Mouse (Mus musculus): ENCODE results near the gene Coro2a. TPM values are rescaled to one million over a fixed set of nuclear protein-coding genes. Genes with fewer than 3 reads are reported as not detected.

The Coro2a gene
- polyA plus RNA-seq, 1 experiment from 2014 or later = 5.9 TPM

DNA sequence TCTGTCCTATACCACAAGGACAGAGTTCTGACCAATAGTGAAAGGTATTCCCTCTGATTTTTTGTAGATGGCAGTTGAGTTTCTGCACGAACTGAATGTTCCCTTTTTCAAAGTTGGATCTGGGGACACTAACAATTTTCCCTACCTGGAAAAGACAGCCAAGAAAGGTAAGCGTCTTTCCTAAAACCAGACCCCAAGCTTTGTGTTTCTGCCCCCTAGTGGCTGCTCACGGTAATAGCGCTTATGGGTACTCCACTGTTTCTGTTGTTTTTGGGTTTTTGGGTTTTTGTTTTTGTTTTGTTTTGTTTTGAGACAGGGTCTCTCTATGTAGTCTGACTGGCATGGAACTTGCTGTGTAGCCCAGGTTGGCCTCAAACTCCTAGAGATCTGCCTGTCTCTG is 103.0 kb downstream of the Coro2a start:
- Histone ChIP-seq H3K36me3 (ENCODE audit: insufficient read depth, low read length) (peaks cover 42% of the 10 kb centered on the region), H3K9me3 (ENCODE audit: low read length) (no peaks in the 10 kb centered on the region), H3K4me1 (ENCODE audit: insufficient read depth, low read length) (no peaks in the 10 kb centered on the region), H3K27me3 (ENCODE audit: insufficient read depth, low read length) (no peaks in the 10 kb centered on the region), H3K4me3 (ENCODE audit: low read length) (no peak overlapping the region), H3K27ac (ENCODE audit: low read length) (no peak overlapping the region), H3K9ac (replicated peaks; ENCODE audit: low read length) (no peak overlapping the region), H3K4me2 (replicated peaks; ENCODE audit: low read depth, low read length) (no peak overlapping the region)
- WGBS = 23% methylated on average over 4 of the region's 4 CpGs
- ATAC-seq (ENCODE audit: low FRiP score, low TSS enrichment) = no peak

GRCm38 (mm10) chr4:46498511-46498910 is 103.5 kb downstream of the Coro2a start:
- Histone ChIP-seq H3K36me3 (ENCODE audit: insufficient read depth, low read length) (peaks cover 44% of the 10 kb centered on the region), H3K9ac (replicated peaks; ENCODE audit: low read length) (no peak overlapping the region), H3K4me2 (replicated peaks; ENCODE audit: low read depth, low read length) (no peak overlapping the region), H3K4me1 (ENCODE audit: insufficient read depth, low read length) (no peaks in the 10 kb centered on the region), H3K27ac (ENCODE audit: low read length) (no peak overlapping the region), H3K9me3 (ENCODE audit: low read length) (no peaks in the 10 kb centered on the region), H3K27me3 (ENCODE audit: insufficient read depth, low read length) (no peaks in the 10 kb centered on the region), H3K4me3 (ENCODE audit: low read length) (no peak overlapping the region)
- ATAC-seq (ENCODE audit: low FRiP score, low TSS enrichment) = no peak
- WGBS = 55% methylated on average over 3 of the region's 3 CpGs

- Histone ChIP-seq H3K27me3 (ENCODE audit: insufficient read depth, low read length) (no peaks in the 10 kb centered on the region), H3K4me1 (ENCODE audit: insufficient read depth, low read length) (no peaks in the 10 kb centered on the region), H3K27ac (ENCODE audit: low read length) (no peak overlapping the region), H3K4me3 (ENCODE audit: low read length) (no peak overlapping the region), H3K9me3 (ENCODE audit: low read length) (no peaks in the 10 kb centered on the region), H3K36me3 (ENCODE audit: insufficient read depth, low read length) (peaks cover 41% of the 10 kb centered on the region), H3K4me2 (replicated peaks; ENCODE audit: low read depth, low read length) (no peak overlapping the region), H3K9ac (replicated peaks; ENCODE audit: low read length) (no peak overlapping the region)
- 45% methylated on average over 4 of the region's 4 CpGs for WGBS
- peak; percentile 47; the same call in 1 of the 2 replicates for ATAC-seq (ENCODE audit: low FRiP score, low TSS enrichment)
Measured at GRCm38 (mm10) chr4:46497286-46497892, 104.6 kb downstream of the Coro2a start.

GRCm38 (mm10) chr4:46495543-46495942 is 106.5 kb downstream of the Coro2a start:
- H3K27me3 ChIP-seq (ENCODE audit: insufficient read depth, low read length) = no peaks in the 10 kb centered on the region
- peaks cover 26% of the 10 kb centered on the region for H3K36me3 ChIP-seq (ENCODE audit: insufficient read depth, low read length)
- H3K4me1 ChIP-seq (ENCODE audit: insufficient read depth, low read length) = 0 out of 2 replicates have a peak, but pooled peaks cover 2% of the 10 kb centered on the region
- 60% methylated on average over 12 of the region's 12 CpGs for WGBS
- no peak overlapping the region for H3K4me2 ChIP-seq (replicated peaks; ENCODE audit: low read depth, low read length)
- no peak overlapping the region for H3K27ac ChIP-seq (ENCODE audit: low read length)
- H3K9me3 ChIP-seq (ENCODE audit: low read length) = no peaks in the 10 kb centered on the region
- H3K4me3 ChIP-seq (ENCODE audit: low read length) = no peak overlapping the region
- no peak for ATAC-seq (ENCODE audit: low FRiP score, low TSS enrichment)
- H3K9ac ChIP-seq (replicated peaks; ENCODE audit: low read length) = no peak overlapping the region

DNA sequence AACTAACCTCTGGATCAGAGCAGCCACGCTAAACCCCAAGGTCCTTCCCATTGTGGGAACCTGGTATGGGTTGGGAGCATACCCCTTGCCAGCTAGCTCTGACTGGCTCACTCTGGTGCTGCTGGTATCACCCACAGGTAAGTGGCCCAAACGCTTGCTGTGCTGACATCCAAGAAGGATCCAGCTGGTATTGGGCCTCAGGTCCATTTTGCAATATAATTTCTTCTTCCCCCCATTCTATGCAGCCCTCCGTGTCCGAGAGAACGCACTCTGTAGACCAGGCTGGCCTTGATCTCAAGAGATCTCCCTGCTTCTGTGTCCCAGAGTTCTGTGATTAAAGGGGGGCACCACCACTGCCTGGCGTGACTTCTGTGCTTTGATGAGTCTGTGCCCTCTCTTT is 108.9 kb downstream of the Coro2a start:
- Histone ChIP-seq H3K27ac (ENCODE audit: low read length) (no peak overlapping the region), H3K4me1 (ENCODE audit: insufficient read depth, low read length) (0 out of 2 replicates have a peak, but pooled peaks cover 11% of the 10 kb centered on the region), H3K9ac (replicated peaks; ENCODE audit: low read length) (no peak overlapping the region), H3K9me3 (ENCODE audit: low read length) (no peaks in the 10 kb centered on the region), H3K4me2 (replicated peaks; ENCODE audit: low read depth, low read length) (no peak overlapping the region), H3K4me3 (ENCODE audit: low read length) (no peak overlapping the region), H3K36me3 (ENCODE audit: insufficient read depth, low read length) (peaks cover 16% of the 10 kb centered on the region), H3K27me3 (ENCODE audit: insufficient read depth, low read length) (no peaks in the 10 kb centered on the region)
- ATAC-seq (ENCODE audit: low FRiP score, low TSS enrichment) = no peak
- WGBS = 97% methylated on average over 6 of the region's 6 CpGs

DNA sequence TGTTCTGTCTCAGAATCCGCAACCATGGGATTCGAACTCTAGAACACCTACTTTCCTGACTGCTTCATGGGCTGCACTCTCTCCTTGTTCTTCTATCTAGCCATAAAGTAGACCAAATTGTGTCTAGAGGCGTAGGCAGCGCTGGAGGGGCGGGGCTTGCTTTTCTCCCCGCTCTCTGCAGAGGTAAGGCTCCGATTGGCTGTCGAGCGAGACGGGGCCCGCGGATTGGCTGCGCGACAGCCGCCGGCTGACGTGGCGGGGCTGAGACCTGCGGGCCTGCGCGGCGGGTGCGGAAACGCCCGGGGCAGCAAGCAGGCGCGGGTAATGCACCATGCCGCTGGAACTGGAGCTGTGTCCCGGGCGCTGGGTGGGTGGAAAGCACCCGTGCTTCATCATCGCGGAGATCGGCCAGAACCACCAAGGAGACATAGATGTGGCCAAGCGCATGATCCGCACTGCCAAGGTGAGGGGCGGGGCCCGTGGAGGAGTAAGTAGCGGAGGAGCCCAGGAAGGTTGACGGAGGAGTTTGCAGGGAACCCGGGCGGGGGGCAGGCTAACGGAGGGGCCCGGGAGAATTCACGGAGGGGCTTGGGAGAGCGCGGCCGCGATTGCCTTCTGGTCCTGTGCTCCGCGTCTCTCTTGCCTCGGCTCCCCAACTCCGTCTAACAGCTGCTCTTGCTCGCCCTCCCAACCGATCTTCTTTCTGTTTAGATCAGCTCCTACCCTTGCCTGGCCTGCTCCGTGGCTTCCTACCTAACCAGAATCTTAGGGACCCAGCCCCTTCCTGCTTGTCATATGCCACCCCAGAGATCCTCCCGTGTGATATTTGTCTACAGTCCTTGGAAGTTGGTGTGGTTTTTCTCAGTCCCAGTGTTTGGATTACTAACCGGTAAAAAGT is 112.7 kb downstream of the Coro2a start, which contains the start of gene Nans:
Gene Nans, plus strand, starts transcription at position 221 of the 898 bp plus-strand sequence.
- Histone ChIP-seq H3K4me3 (ENCODE audit: low read length) (peak within 1 kb of the TSS; percentile 81), H3K4me1 (ENCODE audit: insufficient read depth, low read length) (peaks cover 18% of the 10 kb centered on the region), H3K9me3 (ENCODE audit: low read length) (no peaks in the 10 kb centered on the region), H3K36me3 (ENCODE audit: insufficient read depth, low read length) (peaks cover 10% of the 10 kb centered on the region), H3K9ac (replicated peaks; ENCODE audit: low read length) (peak within 1 kb of the TSS; percentile 83), H3K27me3 (ENCODE audit: insufficient read depth, low read length) (no peaks in the 10 kb centered on the region), H3K4me2 (replicated peaks; ENCODE audit: low read depth, low read length) (peak within 1 kb of the TSS; percentile 86), H3K27ac (ENCODE audit: low read length) (peak within 1 kb of the TSS; percentile 63)
- ATAC-seq (ENCODE audit: low FRiP score, low TSS enrichment) = peak; percentile 98
- under 1% methylated on average over 56 of the region's 58 CpGs for WGBS

DNA sequence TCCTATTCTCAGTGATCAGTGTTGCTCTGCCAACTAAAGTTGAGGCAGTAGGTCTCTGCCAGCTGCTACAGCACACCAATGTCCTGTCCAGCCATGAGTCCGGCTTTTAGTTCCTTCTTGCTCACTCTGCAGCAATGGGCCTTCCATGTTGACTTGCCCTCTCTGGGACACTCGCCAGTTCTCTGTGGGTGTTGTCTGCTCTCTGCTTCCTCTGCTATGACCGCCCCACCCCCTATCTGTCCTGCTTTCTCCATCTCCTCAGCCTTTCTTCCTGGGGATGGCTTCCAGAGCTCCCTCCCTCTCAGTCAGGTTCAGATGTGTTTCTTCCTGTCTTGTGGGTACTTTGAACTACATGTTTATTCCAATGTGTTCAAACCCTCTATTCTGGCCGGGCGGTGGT is 114.7 kb downstream of the Coro2a start:
- H3K9me3 ChIP-seq (ENCODE audit: low read length) = no peaks in the 10 kb centered on the region
- H3K36me3 ChIP-seq (ENCODE audit: insufficient read depth, low read length) = no peaks in the 10 kb centered on the region
- no peaks in the 10 kb centered on the region for H3K27me3 ChIP-seq (ENCODE audit: insufficient read depth, low read length)
- H3K4me3 ChIP-seq (ENCODE audit: low read length) = no peak overlapping the region
- no peak for ATAC-seq (ENCODE audit: low FRiP score, low TSS enrichment)
- WGBS = 90% methylated on average over 5 of the region's 5 CpGs
- H3K27ac ChIP-seq (ENCODE audit: low read length) = no peak overlapping the region
- no peak overlapping the region for H3K4me2 ChIP-seq (replicated peaks; ENCODE audit: low read depth, low read length)
- no peak overlapping the region for H3K9ac ChIP-seq (replicated peaks; ENCODE audit: low read length)
- H3K4me1 ChIP-seq (ENCODE audit: insufficient read depth, low read length) = peaks cover 18% of the 10 kb centered on the region

Other genes with a start within 250 kb of the Coro2a start
- 11.8 and 12.3 TPM in 2 replicates for gene Trmo, start 212.8 kb downstream of the Coro2a start, polyA plus RNA-seq (2015; fragmentation: Nextera tagmentation; extraction: Ambion mirVana)
- 1.4 and 1.5 TPM in 2 replicates for gene Hemgn, start 188.7 kb downstream of the Coro2a start, polyA plus RNA-seq (2015; fragmentation: Nextera tagmentation; extraction: Ambion mirVana)
- 284 and 308 TPM in 2 replicates for gene Anp32b, start 151.3 kb downstream of the Coro2a start, polyA plus RNA-seq (2015; fragmentation: Nextera tagmentation; extraction: Ambion mirVana)
- gene Nans, start 113.0 kb downstream of the Coro2a start, polyA plus RNA-seq (2015; fragmentation: Nextera tagmentation; extraction: Ambion mirVana) = 75.7 and 78.5 TPM in 2 replicates
- 2.1 and 2.9 TPM in 2 replicates for gene Trim14, start 66.1 kb downstream of the Coro2a start, polyA plus RNA-seq (2015; fragmentation: Nextera tagmentation; extraction: Ambion mirVana)
- gene Tbc1d2, start 48.0 kb upstream of the Coro2a start, polyA plus RNA-seq (2015; fragmentation: Nextera tagmentation; extraction: Ambion mirVana) = 3.4 and 3.7 TPM in 2 replicates

All from kidney, embryonic 16.5 days (tissue).